Mouse (Mus musculus) olfactory bulb, adult 2 months (tissue): ENCODE results near the gene Cacna1d. TPM values are rescaled to one million over a fixed set of nuclear protein-coding genes. Genes with fewer than 3 reads are reported as not detected.

Experiments
- H3K27ac ChIP-seq: fragments of 200-500 bp; 2 replicates; pipeline ENCODE4 v1.5.1; 2012; ENCODE audit warnings: low read depth, low read length; ENCODE audit not compliant: insufficient read depth
- H3K4me1 ChIP-seq: fragments of 200-500 bp; 2 replicates; pipeline ENCODE4 v1.6.1; 2012; ENCODE audit warnings: low read length; ENCODE audit not compliant: control insufficient read depth, insufficient read depth
- H3K4me3 ChIP-seq: fragments of 200-500 bp; 2 replicates; pipeline ENCODE4 v1.5.1; 2012; ENCODE audit warnings: mild to moderate bottlenecking, low read depth, low read length, moderate library complexity; ENCODE audit not compliant: insufficient read depth
- CTCF ChIP-seq: fragments of 200-500 bp; IDR thresholded peaks from 2 replicates; pipeline ENCODE4 v1.5.1; 2012; ENCODE audit warnings: low read depth, mild to moderate bottlenecking, low read length, moderate library complexity; ENCODE audit not compliant: insufficient read depth
- POLR2A ChIP-seq: fragments of 200-500 bp; IDR thresholded peaks from 2 replicates; pipeline ENCODE4 v1.6.1; 2012; ENCODE audit warnings: mild to moderate bottlenecking, low read depth, low read length, moderate library complexity; ENCODE audit not compliant: insufficient read depth
- WGBS: fragments of 180-500 bp; shearing (Covaris S2); methylation state at CpG from one replicate; pipeline ENCODE4 v1.1.7; 2018; 5-methylcytosine and 5-hydroxymethylcytosine counted together
- polyA plus RNA-seq: library from polyadenylated mRNA; stranded (reverse); fragments of >200 nt; gene quantifications from 2 replicates; pipeline ENCODE4 v1.2.4, GENCODE M21; 2012; ENCODE audit warnings: low replicate concordance; ENCODE audit not compliant: missing spikeins, insufficient read depth, insufficient read length

The Cacna1d gene
- polyA plus RNA-seq, 1 experiment = 140 TPM

DNA sequence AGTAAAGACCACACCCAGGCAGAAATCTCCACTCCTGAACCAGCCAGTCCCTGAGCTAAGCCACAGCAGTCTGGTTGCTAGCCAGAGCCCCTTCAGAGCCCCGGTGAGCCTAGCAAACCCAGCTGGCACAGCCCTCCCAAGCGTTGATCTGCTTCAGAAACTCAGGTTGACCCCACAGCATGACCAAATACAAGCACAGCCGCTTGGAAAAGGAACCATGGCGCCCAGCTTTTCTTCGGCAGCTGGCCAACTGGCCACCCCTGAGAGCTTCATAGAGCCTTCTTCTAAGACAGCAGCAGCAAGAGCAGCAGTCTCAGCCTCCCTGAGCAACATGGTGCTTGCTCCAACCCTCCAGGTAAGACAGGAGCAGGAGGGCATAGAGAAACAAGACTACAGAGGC is 28.1 kb upstream of the Cacna1d start:
- H3K27ac ChIP-seq = no peak overlapping the region
- no peaks in the 10 kb centered on the region; the same call in 1 of the 2 replicates for H3K4me1 ChIP-seq
- H3K4me3 ChIP-seq = no peak overlapping the region
- TF ChIP-seq POLR2A = no peak
- TF ChIP-seq CTCF = no peak
- 72% methylated on average over 5 of the region's 5 CpGs for WGBS

DNA sequence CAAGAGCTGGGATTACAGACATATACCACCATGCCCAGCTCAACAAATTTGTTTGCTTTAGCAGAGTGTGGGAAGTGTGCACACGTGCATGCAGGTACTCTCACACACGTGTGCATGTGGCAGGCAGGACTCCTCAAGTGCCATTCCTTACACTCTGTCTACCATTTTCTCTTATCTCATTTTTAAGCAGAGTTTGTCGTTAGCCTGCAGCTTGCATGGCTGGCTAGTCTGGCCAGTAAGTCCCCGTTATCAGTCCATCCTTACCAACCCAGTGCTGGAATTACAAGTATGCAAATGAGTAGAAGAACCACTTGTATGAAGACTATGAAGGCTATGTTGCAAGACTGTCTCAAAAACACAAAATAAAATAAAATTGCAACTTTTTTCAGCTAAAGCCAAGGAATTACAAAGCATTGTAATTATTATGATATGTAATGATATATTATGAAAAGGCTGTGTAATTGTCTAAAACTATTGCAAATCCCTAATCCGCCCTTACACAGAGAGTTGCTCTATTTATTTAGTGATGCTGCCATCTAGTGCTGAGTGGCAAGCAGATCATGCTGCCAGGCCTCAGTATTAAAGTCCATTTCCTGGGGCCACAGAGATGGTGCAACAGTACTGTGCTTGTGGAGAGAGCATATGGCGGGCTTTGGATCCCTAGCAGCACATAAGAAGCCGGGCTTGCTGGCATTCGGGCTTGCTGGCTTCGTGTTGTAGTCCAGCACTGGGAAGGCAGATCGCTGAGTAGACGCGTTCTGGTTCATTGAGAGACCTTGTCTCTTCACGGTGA is 24.9 kb upstream of the Cacna1d start:
- no peaks in the 10 kb centered on the region; the same call in 1 of the 2 replicates for H3K4me1 ChIP-seq
- TF ChIP-seq CTCF (no peak), POLR2A (no peak)
- H3K4me3 ChIP-seq = no peak overlapping the region
- no peak overlapping the region for H3K27ac ChIP-seq
- 82% methylated on average over 13 of the region's 13 CpGs for WGBS

DNA sequence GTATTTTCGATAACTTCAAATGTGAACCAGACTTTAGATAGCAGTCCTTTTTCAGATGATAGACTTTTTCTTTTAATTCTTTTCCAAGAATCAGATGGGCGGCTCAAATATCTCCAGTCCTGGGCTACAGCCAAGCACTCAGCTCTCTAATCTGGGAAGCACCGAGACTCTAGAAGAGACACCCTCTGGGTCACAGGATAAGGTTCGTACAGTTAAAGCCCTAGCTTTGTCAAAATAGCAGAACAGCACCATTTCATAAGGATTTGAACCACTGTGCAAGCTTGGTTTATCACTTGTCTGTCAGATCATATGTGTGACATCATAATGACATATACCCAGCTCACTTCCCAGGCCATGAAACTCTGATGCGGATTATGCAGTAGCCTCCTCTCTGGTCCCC is 21.6 kb upstream of the Cacna1d start:
- 76% methylated on average over 5 of the region's 5 CpGs for WGBS
- TF ChIP-seq POLR2A (no peak), CTCF (no peak)
- Histone ChIP-seq H3K4me3 (no peak overlapping the region), H3K27ac (no peak overlapping the region), H3K4me1 (no peaks in the 10 kb centered on the region)

DNA sequence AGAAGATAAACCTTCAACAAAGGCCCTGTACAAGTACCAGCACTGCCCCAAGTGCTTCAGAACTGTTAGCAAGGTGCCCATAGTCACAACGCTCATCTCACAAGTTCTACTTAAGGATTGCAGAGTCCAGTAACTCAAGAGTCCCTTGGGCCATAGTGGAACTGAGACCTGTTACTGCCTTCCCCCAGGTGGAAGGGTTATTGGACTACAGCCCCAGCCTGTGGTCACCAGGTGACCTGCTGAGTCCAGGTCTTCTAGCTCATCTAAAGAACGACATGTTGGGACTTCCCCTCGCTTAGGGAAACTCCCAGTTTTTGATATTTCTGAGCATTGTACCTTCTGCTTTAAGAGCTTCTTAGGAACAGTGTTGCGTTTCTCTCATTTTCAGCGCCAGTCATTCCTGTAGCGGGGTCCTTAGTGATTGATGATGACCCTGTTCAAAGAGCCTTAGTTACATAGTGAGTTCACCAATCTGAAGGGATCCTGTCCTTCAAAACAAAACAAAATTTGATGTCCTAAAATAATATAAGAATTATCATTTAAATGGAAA is 19.0 kb upstream of the Cacna1d start:
- Histone ChIP-seq H3K27ac (no peak overlapping the region), H3K4me1 (peaks cover 3% of the 10 kb centered on the region; the same call in 1 of the 2 replicates), H3K4me3 (no peak overlapping the region)
- TF ChIP-seq POLR2A (no peak), CTCF (no peak)
- 94% methylated on average over 6 of the region's 6 CpGs for WGBS

DNA sequence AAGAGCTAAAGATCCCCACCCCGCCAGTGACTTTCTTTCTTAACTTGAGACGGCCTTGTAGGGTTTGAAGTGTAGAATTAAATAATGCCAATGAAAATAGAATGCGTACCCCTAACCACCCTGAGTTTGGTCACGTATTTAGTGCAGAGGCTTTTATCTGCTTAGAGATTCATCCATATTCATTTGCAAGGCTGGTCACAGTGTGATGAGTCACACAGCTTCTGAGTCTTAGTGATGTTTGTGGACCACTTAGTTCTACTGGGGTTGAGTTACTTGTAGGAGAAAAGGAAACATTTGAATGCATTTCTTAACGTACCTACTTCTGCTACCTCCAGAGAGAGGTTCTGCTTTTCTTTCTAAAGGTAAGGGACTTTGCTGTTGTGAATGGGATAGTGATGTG is 13.7 kb upstream of the Cacna1d start:
- Histone ChIP-seq H3K4me1 (peaks cover 3% of the 10 kb centered on the region; the same call in 1 of the 2 replicates), H3K27ac (no peak overlapping the region), H3K4me3 (no peak overlapping the region)
- 59% methylated on average over 5 of the region's 5 CpGs for WGBS
- TF ChIP-seq POLR2A = no peak
- TF ChIP-seq CTCF = no peak

DNA sequence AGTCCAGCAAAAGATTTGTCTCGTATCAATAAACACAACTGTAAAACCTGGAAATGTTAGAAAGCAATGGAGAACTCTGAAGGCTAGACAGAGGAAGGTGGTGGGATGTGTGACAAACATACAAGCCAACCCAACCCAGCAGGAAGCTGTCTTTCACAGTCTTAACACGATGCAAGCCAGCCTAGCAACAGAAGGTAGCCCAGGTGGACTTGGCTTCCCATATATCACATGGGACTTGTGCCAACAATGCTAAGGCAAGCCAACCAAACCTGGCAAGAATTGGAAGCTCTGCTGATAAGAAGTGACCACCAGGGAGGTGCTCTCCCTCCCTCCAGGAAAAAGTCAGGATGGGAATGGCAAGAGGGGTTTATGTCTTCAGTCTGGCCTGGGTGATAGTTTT is 6.9 kb upstream of the Cacna1d start:
- Histone ChIP-seq H3K4me1 (peaks cover 2% of the 10 kb centered on the region; the same call in 1 of the 2 replicates), H3K27ac (no peak overlapping the region), H3K4me3 (no peak overlapping the region)
- TF ChIP-seq POLR2A (no peak), CTCF (no peak)
- WGBS = 74% methylated on average over 2 of the region's 2 CpGs

DNA sequence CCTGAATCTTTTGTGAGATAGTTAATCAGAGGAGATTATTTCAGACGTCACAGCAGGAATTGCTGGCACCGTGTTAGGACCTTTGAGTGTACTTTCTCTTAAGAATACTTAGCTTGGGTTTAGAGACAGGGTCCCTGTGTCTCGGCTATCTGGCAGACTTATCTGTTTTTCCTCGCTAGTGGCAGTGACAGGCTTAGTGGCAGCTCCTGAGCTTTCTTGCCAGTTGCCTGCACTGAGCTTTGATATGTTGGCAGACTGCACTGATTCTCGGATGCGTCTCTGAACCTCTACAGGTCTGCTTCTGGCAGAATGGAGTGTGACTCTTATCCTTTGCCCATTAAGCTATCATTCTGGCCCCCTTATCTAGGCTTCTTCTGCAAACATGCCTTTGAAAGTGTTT is 3.7 kb upstream of the Cacna1d start:
- no peak overlapping the region for H3K4me3 ChIP-seq
- WGBS = 43% methylated on average over 6 of the region's 6 CpGs
- TF ChIP-seq POLR2A = no peak
- TF ChIP-seq CTCF = no peak

DNA sequence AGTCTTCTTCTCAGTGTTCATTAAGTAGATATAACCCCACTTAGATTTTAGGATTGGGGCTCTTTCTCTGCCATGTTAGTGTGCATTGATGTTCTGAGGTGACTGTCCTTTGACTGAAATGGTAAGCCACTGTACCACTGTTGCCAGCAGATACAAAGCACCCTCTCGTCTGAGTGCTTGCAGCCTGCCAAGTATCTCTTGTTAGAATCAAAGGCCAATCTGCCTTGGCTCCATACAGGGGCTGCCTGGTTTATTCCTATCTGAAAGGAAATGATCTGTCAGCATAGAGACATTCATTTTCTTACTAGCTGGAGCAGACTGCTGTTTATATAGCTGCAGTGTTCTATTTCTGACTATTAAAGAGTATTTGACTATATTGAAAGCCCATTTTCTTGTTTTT is 2.0 kb upstream of the Cacna1d start:
- TF ChIP-seq POLR2A (no peak), CTCF (no peak)
- Histone ChIP-seq H3K27ac (no peak overlapping the region), H3K4me3 (no peak overlapping the region), H3K4me1 (peaks cover 2% of the 10 kb centered on the region; the same call in 1 of the 2 replicates)
- 17% methylated on average over 1 of the region's 1 CpGs for WGBS

More for the DNA sequence above, 3.7 kb upstream of the Cacna1d start:
- no peak overlapping the region for H3K27ac ChIP-seq
- peaks cover 2% of the 10 kb centered on the region; the same call in 1 of the 2 replicates for H3K4me1 ChIP-seq

DNA sequence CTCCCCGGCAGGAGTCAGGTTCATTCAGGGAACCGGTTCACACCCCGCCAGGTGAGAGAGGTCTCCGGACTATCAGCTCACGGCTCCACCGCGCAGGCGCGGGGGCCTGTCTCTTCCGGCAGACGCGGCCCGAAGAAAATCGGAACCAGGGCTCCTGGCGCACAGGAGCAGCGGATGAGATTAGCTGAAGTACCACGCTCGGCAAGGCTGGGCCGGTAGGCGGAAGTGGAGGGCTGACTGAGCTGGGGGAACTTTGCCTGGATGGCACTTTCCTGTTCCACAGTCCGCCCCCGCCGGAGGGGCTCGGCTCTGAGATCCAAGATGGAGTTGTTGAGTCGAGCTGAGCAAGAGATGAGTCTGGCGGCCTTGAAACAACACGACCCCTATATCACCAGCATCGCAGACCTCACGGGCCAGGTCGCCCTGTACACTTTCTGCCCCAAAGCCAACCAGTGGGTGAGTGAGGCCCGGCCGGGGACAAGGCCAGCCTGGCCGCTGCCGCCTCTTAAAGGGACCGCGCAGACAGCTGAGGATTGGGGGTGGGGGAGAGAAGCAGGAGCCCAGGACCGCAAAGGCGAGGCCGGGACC is 11.8 kb downstream of the Cacna1d start, which contains the start of gene Dcp1a:
Dcp1a (plus strand) TSS at position 175 of the 588 bp plus-strand sequence.
- TF ChIP-seq POLR2A (peak; percentile 56), CTCF (no peak)
- WGBS = under 1% methylated on average over 39 of the region's 39 CpGs

More for the DNA sequence above, 11.8 kb downstream of the Cacna1d start, which contains the start of gene Dcp1a:
- H3K27ac ChIP-seq = peak within 1 kb of the TSS; percentile 84
- peak within 1 kb of the TSS; percentile 77 for H3K4me3 ChIP-seq
- H3K4me1 ChIP-seq = no peaks in the 10 kb centered on the region
